Mouse (Mus musculus) stomach, postnatal 0 days (tissue): ENCODE measurements around the gene Sema6d. TPM values are rescaled to one million over a fixed set of nuclear protein-coding genes. Genes with fewer than 3 reads are reported as not detected.

ENCODE experiments used
- ATAC-seq: fragments of 200-750 bp; cut with Nextera tagmentation; 2 replicates; pipeline ENCODE4 v1.8.0; 2017; ENCODE audit not compliant: low FRiP score, low TSS enrichment
- DNase-seq: peaks from one replicate; pipeline ENCODE4 v3.0.0-alpha.2; 2016; ENCODE audit warnings: low spot score
- H3K27ac ChIP-seq: fragments of 300-500 bp; sonication (generic); replicated peaks from 2 replicates; pipeline ENCODE4 v1.5.1; 2014; ENCODE audit warnings: mild to moderate bottlenecking, control low read depth
- H3K27me3 ChIP-seq: fragments of 300-500 bp; sonication (generic); 2 replicates; pipeline ENCODE4 v1.6.1; 2014; ENCODE audit warnings: low read length; ENCODE audit not compliant: control insufficient read depth, insufficient read depth
- H3K36me3 ChIP-seq: fragments of 300-500 bp; sonication (generic); 2 replicates; pipeline ENCODE4 v1.6.1; 2014; ENCODE audit warnings: low read length, mixed read lengths; ENCODE audit not compliant: control insufficient read depth, insufficient read depth
- H3K4me1 ChIP-seq: fragments of 300-500 bp; sonication (generic); replicated peaks from 2 replicates; pipeline ENCODE4 v1.6.1; 2014; ENCODE audit warnings: antibody characterized with exemption; ENCODE audit not compliant: control insufficient read depth, insufficient read depth
- H3K4me2 ChIP-seq: fragments of 300-500 bp; sonication (generic); replicated peaks from 2 replicates; pipeline ENCODE4 v1.6.1; 2014; ENCODE audit warnings: low read depth, mild to moderate bottlenecking, control low read depth, moderate library complexity
- H3K4me3 ChIP-seq: fragments of 300-500 bp; sonication (generic); 2 replicates; pipeline ENCODE4 v1.5.1; 2014; ENCODE audit warnings: low read depth, low read length, control low read depth
- H3K9ac ChIP-seq: fragments of 300-500 bp; sonication (generic); 2 replicates; pipeline ENCODE4 v1.6.1; 2014; ENCODE audit warnings: mild to moderate bottlenecking, low read length, control low read depth, mixed read lengths
- H3K9me3 ChIP-seq: fragments of 300-500 bp; sonication (generic); 2 replicates; pipeline ENCODE4 v1.6.1; 2016; ENCODE audit warnings: low read length; ENCODE audit not compliant: control insufficient read depth
- CTCF ChIP-seq: IDR thresholded peaks from 2 replicates; pipeline ENCODE4 v1.5.1; 2016; ENCODE audit warnings: antibody characterized with exemption, low read depth, mild to moderate bottlenecking, moderate library complexity
- EP300 ChIP-seq: optimal IDR thresholded peaks from 2 replicates; pipeline ENCODE3; 2016; ENCODE audit warnings: antibody characterized with exemption
- WGBS: fragments of 180-500 bp; shearing (Covaris S2); extraction: QIAGEN DNeasy Blood & Tissue Kit; methylation state at CpG from one replicate; pipeline ENCODE4 v1.1.7; 2014; 5-methylcytosine and 5-hydroxymethylcytosine counted together
- polyA plus RNA-seq: library from polyadenylated mRNA; unstranded; fragments of >200 nt; fragmentation: Nextera tagmentation; extraction: Ambion mirVana; gene quantifications from 2 replicates; pipeline ENCODE4 v1.2.1, GENCODE M21; 2015

Sema6d gene
- polyA plus RNA-seq, 1 experiment from 2014 or later: 2.1 TPM

GRCm38 (mm10) chr2:124684481-124684901 lies 594.7 kb downstream of the Sema6d start:
- ATAC-seq: no peak; the same call in 1 of the 2 replicates
- no peaks in the 10 kb centered on the region for H3K9me3 ChIP-seq
- no peak for TF ChIP-seq CTCF
- no peak for TF ChIP-seq EP300
- 43% methylated on average over 5 of the region's 5 CpGs for WGBS
- no peak overlapping the region for H3K9ac ChIP-seq
- no peak overlapping the region for H3K27ac ChIP-seq
- H3K4me3 ChIP-seq: no peak overlapping the region
- DNase-seq: no peak
- no peak overlapping the region for H3K4me2 ChIP-seq
- H3K36me3 ChIP-seq: no peaks in the 10 kb centered on the region
- H3K27me3 ChIP-seq: no peaks in the 10 kb centered on the region
- H3K4me1 ChIP-seq: no peaks in the 10 kb centered on the region

GRCm38 (mm10) chr2:124690372-124690771 lies 600.6 kb downstream of the Sema6d start:
- Histone ChIP-seq H3K4me2 (no peak overlapping the region), H3K36me3 (no peaks in the 10 kb centered on the region), H3K27me3 (no peaks in the 10 kb centered on the region), H3K9me3 (no peaks in the 10 kb centered on the region), H3K27ac (no peak overlapping the region), H3K9ac (no peak overlapping the region), H3K4me3 (no peak overlapping the region), H3K4me1 (no peaks in the 10 kb centered on the region)
- ATAC-seq (no peak), DNase-seq (no peak)
- TF ChIP-seq CTCF (no peak), EP300 (no peak)
- 77% methylated on average over 1 of the region's 1 CpGs for WGBS

- 90% methylated on average over 10 of the region's 10 CpGs for WGBS
- DNase-seq: no peak
Measured at GRCm38 (mm10) chr2:124702621-124703020, 612.9 kb downstream of the Sema6d start.

GRCm38 (mm10) chr2:124704922-124705321 lies 615.2 kb downstream of the Sema6d start:
- no peak overlapping the region for H3K4me3 ChIP-seq
- H3K27ac ChIP-seq: no peak overlapping the region
- H3K9ac ChIP-seq: no peak overlapping the region
- H3K36me3 ChIP-seq: no peaks in the 10 kb centered on the region
- TF ChIP-seq EP300 (no peak), CTCF (no peak)
- no peaks in the 10 kb centered on the region for H3K4me1 ChIP-seq
- H3K9me3 ChIP-seq: no peaks in the 10 kb centered on the region
- H3K27me3 ChIP-seq: no peaks in the 10 kb centered on the region
- WGBS: 76% methylated on average over 4 of the region's 4 CpGs
- ATAC-seq (no peak), DNase-seq (no peak)
- no peak overlapping the region for H3K4me2 ChIP-seq

More at GRCm38 (mm10) chr2:124702621-124703020, 612.9 kb downstream of the Sema6d start:
- H3K4me2 ChIP-seq: no peak overlapping the region
- no peaks in the 10 kb centered on the region for H3K9me3 ChIP-seq
- H3K36me3 ChIP-seq: no peaks in the 10 kb centered on the region
- TF ChIP-seq CTCF (no peak), EP300 (no peak)
- no peak overlapping the region for H3K4me3 ChIP-seq
- no peak for ATAC-seq
- no peak overlapping the region for H3K9ac ChIP-seq
- no peaks in the 10 kb centered on the region for H3K27me3 ChIP-seq
- no peak overlapping the region for H3K27ac ChIP-seq
- no peaks in the 10 kb centered on the region for H3K4me1 ChIP-seq

GRCm38 (mm10) chr2:124705806-124706205 lies 616.0 kb downstream of the Sema6d start:
- H3K9ac ChIP-seq: no peak overlapping the region
- H3K4me1 ChIP-seq: no peaks in the 10 kb centered on the region
- no peak overlapping the region for H3K4me2 ChIP-seq
- H3K27ac ChIP-seq: no peak overlapping the region
- H3K4me3 ChIP-seq: no peak overlapping the region
- H3K9me3 ChIP-seq: no peaks in the 10 kb centered on the region
- DNase-seq: no peak
- ATAC-seq: no peak
- WGBS: 44% methylated on average over 4 of the region's 4 CpGs
- no peaks in the 10 kb centered on the region for H3K36me3 ChIP-seq
- no peak for TF ChIP-seq EP300
- TF ChIP-seq CTCF: no peak
- H3K27me3 ChIP-seq: no peaks in the 10 kb centered on the region

- H3K27me3 ChIP-seq: no peaks in the 10 kb centered on the region
- TF ChIP-seq CTCF (no peak), EP300 (no peak)
- no peak overlapping the region for H3K4me2 ChIP-seq
- no peaks in the 10 kb centered on the region for H3K36me3 ChIP-seq
- H3K9me3 ChIP-seq: no peaks in the 10 kb centered on the region
- no peak overlapping the region for H3K9ac ChIP-seq
- DNase-seq: no peak
- H3K4me3 ChIP-seq: no peak overlapping the region
- ATAC-seq: no peak
- H3K4me1 ChIP-seq: no peaks in the 10 kb centered on the region
- H3K27ac ChIP-seq: no peak overlapping the region
- WGBS: 52% methylated on average over 7 of the region's 7 CpGs
Measured at GRCm38 (mm10) chr2:124706896-124707295, 617.1 kb downstream of the Sema6d start.
